Comparison of ENCODE assay signal across 19 mouse cellular contexts in genomic region chr3:23946182-23946581, GRCm38 (mm10).
"Had no signal": no experiment of that assay in that cellular context is flagged by ENCODE, and none has a peak within 500 bp of the region (broad histone marks: within the 10 kb centered on the region; RNA-seq: fewer than 3 reads in every experiment).

No protein-coding gene starts in this region.

- H3K27me3 ChIP-seq: midbrain, embryonic 12.5 days; neural tube, embryonic 12.5 days; neural tube, embryonic 15.5 days had no signal

- H3K9me3 ChIP-seq: midbrain, embryonic 10.5 days; midbrain, embryonic 12.5 days; neural tube, embryonic 12.5 days; neural tube, embryonic 15.5 days had no signal

- ATAC-seq: midbrain, embryonic 16.5 days had no signal

- H3K4me3 ChIP-seq: midbrain, embryonic 10.5 days; midbrain, embryonic 12.5 days; myocyte; neural tube, embryonic 12.5 days; neural tube, embryonic 15.5 days had no signal

- H3K4me2 ChIP-seq: lung, embryonic 14.5 days; midbrain, embryonic 12.5 days; neural tube, embryonic 12.5 days; neural tube, embryonic 15.5 days had no signal

- H3K9ac ChIP-seq: lung, embryonic 14.5 days; midbrain, embryonic 12.5 days; neural tube, embryonic 12.5 days; neural tube, embryonic 15.5 days had no signal

- DNase-seq: lung, adult 18-20 months; lung, embryonic 14.5 days; lung, postnatal 10 days; lung, postnatal 4 days; midbrain, embryonic 14.5 days; retina, postnatal 1 day; right cerebral cortex, adult 18-20 months; right cerebral cortex, postnatal 25 days; right cerebral cortex, postnatal 4 days; spleen, adult 18-20 months; thymus, adult 18-20 months; thymus, postnatal 14 days; thymus, postnatal 36 days had no signal

- H3K27ac ChIP-seq: midbrain, embryonic 10.5 days; midbrain, embryonic 12.5 days; neural tube, embryonic 12.5 days; neural tube, embryonic 15.5 days had no signal

- H3K36me3 ChIP-seq: midbrain, embryonic 10.5 days; midbrain, embryonic 12.5 days; neural tube, embryonic 12.5 days; neural tube, embryonic 15.5 days had no signal

- H3K4me1 ChIP-seq: midbrain, embryonic 10.5 days; midbrain, embryonic 12.5 days; neural tube, embryonic 12.5 days; neural tube, embryonic 15.5 days had no signal
